Mouse (Mus musculus) myocyte (in vitro differentiated cells): ENCODE results near the gene Olfr970.

Source experiments
- CEBPB ChIP-seq: IDR thresholded peaks from 2 replicates; pipeline ENCODE4 v1.6.1; 2011; ENCODE audit warnings: mild to moderate bottlenecking, moderate library complexity; ENCODE audit not compliant: poor library complexity, insufficient read depth, severe bottlenecking
- E2F4 ChIP-seq: IDR thresholded peaks from one replicate; pipeline ENCODE4 v1.6.1; 2011; ENCODE audit warnings: mild to moderate bottlenecking, control low read depth, moderate library complexity; ENCODE audit not compliant: insufficient read depth
- MAX ChIP-seq: IDR thresholded peaks from one replicate; pipeline ENCODE4 v1.6.1; 2011; ENCODE audit warnings: low read depth, mild to moderate bottlenecking, control low read depth
- MYOD1 ChIP-seq, 3 experiments: IDR thresholded peaks; one replicate each; pipeline ENCODE4 v1.6.1; 2011; ENCODE audit warnings: control low read depth in 2 of 3, low read depth in 2 of 3, mild to moderate bottlenecking in 2 of 3, moderate library complexity in 1 of 3; ENCODE audit not compliant: insufficient read length in 2 of 3, control insufficient read depth in 1 of 3
- POLR2A ChIP-seq: IDR thresholded peaks from one replicate; pipeline ENCODE4 v1.6.1; 2011; ENCODE audit warnings: low read depth, mild to moderate bottlenecking, control low read depth, moderate library complexity; ENCODE audit not compliant: insufficient read length
- POLR2AphosphoS2 ChIP-seq: IDR thresholded peaks from one replicate; pipeline ENCODE4 v1.6.1; 2011; ENCODE audit warnings: low read depth, control low read depth; ENCODE audit not compliant: insufficient read length
- SRF ChIP-seq: IDR thresholded peaks from one replicate; pipeline ENCODE4 v1.6.1; 2011; ENCODE audit warnings: low read depth; ENCODE audit not compliant: control insufficient read depth, insufficient read length
- TCF12 ChIP-seq: IDR thresholded peaks from one replicate; pipeline ENCODE4 v1.6.1; 2011; ENCODE audit warnings: mild to moderate bottlenecking, control low read depth; ENCODE audit not compliant: poor library complexity, insufficient read depth, severe bottlenecking
- USF1 ChIP-seq: IDR thresholded peaks from one replicate; pipeline ENCODE4 v1.6.1; 2011; ENCODE audit warnings: low read depth, mild to moderate bottlenecking, control low read depth, moderate library complexity

DNA sequence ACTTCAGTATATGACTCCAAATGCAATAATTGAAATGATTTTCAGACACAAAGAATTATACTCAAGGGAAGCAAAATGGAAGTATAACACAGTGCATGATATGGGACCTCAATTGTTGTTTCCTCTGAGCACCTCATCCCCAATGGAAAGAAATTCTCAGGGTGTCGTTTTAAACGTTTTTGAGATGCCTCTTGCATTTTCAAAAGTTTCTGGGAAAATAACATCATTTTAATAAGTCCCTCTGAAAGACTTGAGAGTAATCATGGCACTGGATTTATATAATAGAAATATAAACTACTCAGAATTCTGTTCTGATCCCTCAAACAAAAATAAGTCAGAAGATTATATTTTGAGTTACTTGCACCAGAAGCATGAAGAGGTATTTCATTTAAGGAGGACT lies 57.5 kb downstream of the Olfr970 start, which contains the start of gene Olfr972:
- TF ChIP-seq POLR2A = no peak
- TF ChIP-seq E2F4 = no peak
- TF ChIP-seq SRF = no peak
- TF ChIP-seq CEBPB = no peak
- TF ChIP-seq MYOD1 (IDR thresholded peaks at IDR 0.05; ENCODE audit: control insufficient read depth in 1 of 3, insufficient read length in 2 of 3, low read depth in 2 of 3) = no peak
- TF ChIP-seq POLR2AphosphoS2 = no peak
- no peak for TF ChIP-seq USF1
- TF ChIP-seq MAX = no peak
- TF ChIP-seq TCF12 = no peak
